Mouse (Mus musculus) heart, embryonic 11.5 days (tissue): Measurements from ENCODE around the gene Crtc1. TPM values are rescaled to one million over a fixed set of nuclear protein-coding genes. Genes with fewer than 3 reads are reported as not detected.

ENCODE experiments used
- ATAC-seq: fragments of 200-750 bp; cut with Nextera tagmentation; replicated peaks from 2 replicates; pipeline ENCODE4 v1.8.0; 2017; ENCODE audit warnings: moderate library complexity; ENCODE audit not compliant: insufficient number of reproducible peaks, low FRiP score, low TSS enrichment
- H3K27ac ChIP-seq: fragments of 300-500 bp; sonication (generic); 2 replicates; pipeline ENCODE4 v1.5.1; 2014; ENCODE audit warnings: mild to moderate bottlenecking, low read depth, low read length
- H3K27me3 ChIP-seq: fragments of 300-500 bp; sonication (generic); 2 replicates; pipeline ENCODE4 v1.6.1; 2014; ENCODE audit warnings: mild to moderate bottlenecking, low read length, mixed read lengths; ENCODE audit not compliant: control insufficient read depth, insufficient read depth
- H3K36me3 ChIP-seq: fragments of 300-500 bp; sonication (generic); 2 replicates; pipeline ENCODE4 v1.6.1; 2014; ENCODE audit warnings: mild to moderate bottlenecking, low read length, moderate library complexity, mixed read lengths; ENCODE audit not compliant: control insufficient read depth, insufficient read depth
- H3K4me1 ChIP-seq: fragments of 300-500 bp; sonication (generic); 2 replicates; pipeline ENCODE4 v1.6.1; 2014; ENCODE audit warnings: low read length; ENCODE audit not compliant: control insufficient read depth, insufficient read depth
- H3K4me2 ChIP-seq: fragments of 300-500 bp; sonication (generic); 2 replicates; pipeline ENCODE4 v1.6.1; 2014; ENCODE audit warnings: mild to moderate bottlenecking, moderate library complexity
- H3K4me3 ChIP-seq: fragments of 300-500 bp; sonication (generic); 2 replicates; pipeline ENCODE4 v1.5.1; 2014; ENCODE audit warnings: low read depth, low read length
- H3K9ac ChIP-seq: fragments of 300-500 bp; sonication (generic); 2 replicates; pipeline ENCODE4 v1.6.1; 2014; ENCODE audit warnings: mild to moderate bottlenecking, low read depth, low read length, moderate library complexity
- H3K9me3 ChIP-seq: fragments of 300-500 bp; sonication (generic); replicated peaks from 2 replicates; pipeline ENCODE4 v1.6.1; 2016; ENCODE audit warnings: low read length; ENCODE audit not compliant: control insufficient read depth
- WGBS: fragments of 180-500 bp; shearing (Covaris S2); extraction: QIAGEN DNeasy Blood & Tissue Kit; methylation state at CpG from one replicate; pipeline ENCODE4 v1.1.7; 2014; ENCODE audit not compliant: insufficient replicate concordance; 5-methylcytosine and 5-hydroxymethylcytosine counted together
- polyA plus RNA-seq: library from polyadenylated mRNA; unstranded; fragments of >200 nt; fragmentation: Nextera tagmentation; extraction: Ambion mirVana; gene quantifications from 2 replicates; pipeline ENCODE4 v1.2.1, GENCODE M21; 2014

Crtc1 gene
- polyA plus RNA-seq, 1 experiment from 2014 or later, result 13.5 TPM

GRCm38 (mm10) chr8:70364066-70364465 lies 75.3 kb downstream of the Crtc1 start:
- Histone ChIP-seq H3K36me3 (no peaks in the 10 kb centered on the region), H3K4me2 (no peak overlapping the region), H3K27me3 (peaks cover 8% of the 10 kb centered on the region; the same call in 1 of the 2 replicates), H3K4me1 (no peaks in the 10 kb centered on the region), H3K9ac (no peak overlapping the region), H3K27ac (no peak overlapping the region), H3K9me3 (no peaks in the 10 kb centered on the region), H3K4me3 (no peak overlapping the region)
- WGBS, result 43% methylated on average over 5 of the region's 5 CpGs
- ATAC-seq, result peak; percentile 33; the same call in 1 of the 2 replicates

GRCm38 (mm10) chr8:70361484-70362032 lies 77.8 kb downstream of the Crtc1 start:
- no peak for ATAC-seq
- Histone ChIP-seq H3K9ac (no peak overlapping the region), H3K36me3 (no peaks in the 10 kb centered on the region), H3K4me3 (no peak overlapping the region), H3K9me3 (no peaks in the 10 kb centered on the region), H3K27me3 (peaks cover 9% of the 10 kb centered on the region; the same call in 1 of the 2 replicates), H3K27ac (no peak overlapping the region), H3K4me1 (no peaks in the 10 kb centered on the region), H3K4me2 (no peak overlapping the region)
- 66% methylated on average over 10 of the region's 10 CpGs for WGBS

DNA sequence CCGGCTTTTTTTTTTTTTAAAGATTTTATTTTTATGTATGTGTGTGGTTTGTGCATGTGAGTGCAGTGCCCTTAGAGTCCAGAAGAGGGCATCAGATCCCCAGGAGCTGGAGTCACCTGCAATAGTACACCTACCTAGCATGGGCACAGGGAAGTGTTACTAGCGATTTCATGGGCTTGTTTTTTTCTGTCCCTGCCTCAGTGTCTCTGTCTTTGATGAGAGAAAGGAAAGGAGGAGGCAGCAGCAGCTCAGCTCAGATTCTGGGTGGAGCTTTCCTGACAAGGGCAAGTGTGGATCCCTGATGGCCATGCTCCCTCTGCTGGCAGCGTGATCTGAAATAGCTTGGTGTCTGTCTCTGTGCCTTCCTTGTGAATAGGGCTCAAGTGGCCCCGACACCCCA lies 78.6 kb downstream of the Crtc1 start:
- Histone ChIP-seq H3K9me3 (no peaks in the 10 kb centered on the region), H3K27me3 (peaks cover 8% of the 10 kb centered on the region; the same call in 1 of the 2 replicates), H3K27ac (no peak overlapping the region), H3K4me2 (no peak overlapping the region), H3K4me3 (no peak overlapping the region), H3K36me3 (no peaks in the 10 kb centered on the region), H3K4me1 (no peaks in the 10 kb centered on the region), H3K9ac (no peak overlapping the region)
- ATAC-seq, result no peak
- 44% methylated on average over 4 of the region's 4 CpGs for WGBS

GRCm38 (mm10) chr8:70359411-70359810 lies 80.0 kb downstream of the Crtc1 start:
- H3K27me3 ChIP-seq, result peaks cover 8% of the 10 kb centered on the region; the same call in 1 of the 2 replicates

GRCm38 (mm10) chr8:70356111-70356510 lies 83.3 kb downstream of the Crtc1 start:
- ATAC-seq, result no peak
- H3K36me3 ChIP-seq, result no peaks in the 10 kb centered on the region
- H3K4me3 ChIP-seq, result no peak overlapping the region
- peaks cover 4% of the 10 kb centered on the region; the same call in 1 of the 2 replicates for H3K27me3 ChIP-seq
- WGBS, result 74% methylated on average over 1 of the region's 1 CpGs
- H3K27ac ChIP-seq, result peak overlapping the region; percentile 78
- peaks cover 18% of the 10 kb centered on the region for H3K4me1 ChIP-seq
- H3K9me3 ChIP-seq, result no peaks in the 10 kb centered on the region
- H3K4me2 ChIP-seq, result peak overlapping the region; percentile 14
- no peak overlapping the region for H3K9ac ChIP-seq

More at GRCm38 (mm10) chr8:70359411-70359810, 80.0 kb downstream of the Crtc1 start:
- no peaks in the 10 kb centered on the region for H3K9me3 ChIP-seq
- H3K4me2 ChIP-seq, result no peak overlapping the region
- H3K36me3 ChIP-seq, result no peaks in the 10 kb centered on the region
- ATAC-seq, result no peak
- H3K27ac ChIP-seq, result no peak overlapping the region
- no peak overlapping the region for H3K9ac ChIP-seq
- WGBS, result 25% methylated on average over 3 of the region's 3 CpGs
- H3K4me1 ChIP-seq, result no peaks in the 10 kb centered on the region
- no peak overlapping the region for H3K4me3 ChIP-seq

DNA sequence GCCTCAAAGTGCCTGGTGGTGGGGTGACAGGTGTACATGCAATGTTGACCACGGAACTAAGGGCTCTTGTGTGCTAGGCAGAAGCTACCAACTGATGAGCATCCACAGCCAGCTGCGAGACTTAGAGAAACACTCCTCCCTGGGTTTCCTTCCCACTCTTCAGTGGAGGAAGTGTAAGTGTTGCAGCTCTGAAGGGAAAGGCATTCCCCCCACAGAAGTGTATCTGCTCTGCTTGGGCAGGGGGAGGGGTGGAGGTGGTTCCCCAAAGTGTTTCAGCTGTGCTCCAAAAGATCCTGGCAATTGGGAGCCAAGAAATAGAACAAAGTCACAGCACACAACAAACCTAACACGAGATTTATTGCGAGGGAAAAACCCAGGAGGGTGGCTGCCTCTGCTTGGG lies 85.4 kb downstream of the Crtc1 start:
- peaks cover 31% of the 10 kb centered on the region for H3K4me1 ChIP-seq
- no peaks in the 10 kb centered on the region for H3K9me3 ChIP-seq
- peak overlapping the region; percentile 98 for H3K9ac ChIP-seq
- peak overlapping the region; percentile 94; the same call in 1 of the 2 replicates for H3K4me3 ChIP-seq
- H3K27ac ChIP-seq, result peak overlapping the region; percentile 69
- peak overlapping the region; percentile 98 for H3K4me2 ChIP-seq
- H3K27me3 ChIP-seq, result peaks cover 4% of the 10 kb centered on the region; the same call in 1 of the 2 replicates
- no peak for ATAC-seq
- 61% methylated on average over 4 of the region's 4 CpGs for WGBS
- H3K36me3 ChIP-seq, result peaks cover under 1% of the 10 kb centered on the region; the same call in 1 of the 2 replicates

- peak within 1 kb of the TSS; percentile 98 for H3K9ac ChIP-seq
- H3K36me3 ChIP-seq, result peaks cover 7% of the 10 kb centered on the region
- H3K4me3 ChIP-seq, result peak within 1 kb of the TSS; percentile 94
- no peaks in the 10 kb centered on the region for H3K9me3 ChIP-seq
- WGBS, result under 1% methylated on average over 57 of the region's 69 CpGs
- peaks cover 34% of the 10 kb centered on the region for H3K4me1 ChIP-seq
- H3K27me3 ChIP-seq, result no peaks in the 10 kb centered on the region
- ATAC-seq, result peak; percentile 88
- H3K27ac ChIP-seq, result peak within 1 kb of the TSS; percentile 91
- H3K4me2 ChIP-seq, result peak within 1 kb of the TSS; percentile 98
Observed at GRCm38 (mm10) chr8:70353194-70353817, 86.1 kb downstream of the Crtc1 start, which contains the start of gene Upf1. Gene Upf1 (minus strand): TSS chr8:70353278.

GRCm38 (mm10) chr8:70352657-70353151 lies 86.7 kb downstream of the Crtc1 start:
- H3K27ac ChIP-seq, result peak overlapping the region; percentile 91

More at GRCm38 (mm10) chr8:70352657-70353151, 86.7 kb downstream of the Crtc1 start:
- peaks cover 7% of the 10 kb centered on the region for H3K36me3 ChIP-seq
- peak overlapping the region; percentile 98 for H3K9ac ChIP-seq
- no peaks in the 10 kb centered on the region for H3K27me3 ChIP-seq
- peak; percentile 37 for ATAC-seq
- H3K4me1 ChIP-seq, result peaks cover 34% of the 10 kb centered on the region
- H3K4me2 ChIP-seq, result peak overlapping the region; percentile 98
- H3K9me3 ChIP-seq, result no peaks in the 10 kb centered on the region
- peak overlapping the region; percentile 94 for H3K4me3 ChIP-seq
- WGBS, result under 1% methylated on average over 62 of the region's 64 CpGs
